Mouse (Mus musculus): Measurements from ENCODE around the gene Plekhm1.
A peak's percentile ranks its signal among the peaks of the same experiment; 100 is the strongest.
"Not testable (repeated sequence)": the region's sequence is repeated elsewhere in the genome, so short reads cannot be mapped to it uniquely, and the experiment has no call there.

Gene Plekhm1

GRCm38 (mm10) chr11:103411981-103412949 is at the start of gene Plekhm1:
Gene Plekhm1, minus strand, starts transcription at chr11:103412687.
- DNase-seq = peak; percentile 96

- DNase-seq = not testable (repeated sequence)
Observed at GRCm38 (mm10) chr11:103451105-103451504, 38.6 kb upstream of the Plekhm1 start.

GRCm38 (mm10) chr11:103449721-103450120 is 37.2 kb upstream of the Plekhm1 start:
- not testable (repeated sequence) for DNase-seq

- DNase-seq = no peak
Observed at GRCm38 (mm10) chr11:103443678-103444077, 31.2 kb upstream of the Plekhm1 start.

GRCm38 (mm10) chr11:103436282-103436681 is 23.8 kb upstream of the Plekhm1 start:
- no peak for DNase-seq

- no peak for DNase-seq
Observed at GRCm38 (mm10) chr11:103425031-103425430, 12.5 kb upstream of the Plekhm1 start.

- no peak for DNase-seq
Observed at GRCm38 (mm10) chr11:103419667-103420066, 7.2 kb upstream of the Plekhm1 start.

- no peak for DNase-seq
Observed at GRCm38 (mm10) chr11:103419226-103419625, 6.7 kb upstream of the Plekhm1 start.

- DNase-seq = no peak
Observed at GRCm38 (mm10) chr11:103413516-103413915, 1.0 kb upstream of the Plekhm1 start.

- no peak for DNase-seq
Observed at GRCm38 (mm10) chr11:103412950-103413423, 500 bp upstream of the Plekhm1 start.

GRCm38 (mm10) chr11:103411301-103411700 is 1.2 kb downstream of the Plekhm1 start:
- DNase-seq = no peak

GRCm38 (mm10) chr11:103408880-103409279 is 3.6 kb downstream of the Plekhm1 start:
- no peak for DNase-seq

- not testable (repeated sequence) for DNase-seq
Observed at GRCm38 (mm10) chr11:103407136-103407535, 5.4 kb downstream of the Plekhm1 start.

GRCm38 (mm10) chr11:103406551-103406950 is 5.9 kb downstream of the Plekhm1 start:
- no peak for DNase-seq

- no peak for DNase-seq
Observed at GRCm38 (mm10) chr11:103405814-103406213, 6.7 kb downstream of the Plekhm1 start.

GRCm38 (mm10) chr11:103404618-103405017 is 7.9 kb downstream of the Plekhm1 start:
- no peak for DNase-seq

GRCm38 (mm10) chr11:103403776-103404175 is 8.7 kb downstream of the Plekhm1 start:
- no peak for DNase-seq

- DNase-seq = no peak
Observed at GRCm38 (mm10) chr11:103402738-103403137, 9.7 kb downstream of the Plekhm1 start.

GRCm38 (mm10) chr11:103402198-103402597 is 10.3 kb downstream of the Plekhm1 start:
- peak; percentile 43 for DNase-seq

GRCm38 (mm10) chr11:103399986-103400385 is 12.5 kb downstream of the Plekhm1 start:
- no peak for DNase-seq

GRCm38 (mm10) chr11:103399050-103399449 is 13.4 kb downstream of the Plekhm1 start:
- DNase-seq = no peak

GRCm38 (mm10) chr11:103396682-103397081 is 15.8 kb downstream of the Plekhm1 start:
- no peak for DNase-seq

GRCm38 (mm10) chr11:103396236-103396635 is 16.3 kb downstream of the Plekhm1 start:
- DNase-seq = no peak

GRCm38 (mm10) chr11:103394604-103395003 is 17.9 kb downstream of the Plekhm1 start:
- no peak for DNase-seq

Measured in cerebellum, adult 11-12 months (tissue).